Mouse (Mus musculus): ENCODE data around the gene Fpr2.

The Fpr2 gene

GRCm38 (mm10) chr17:17887774-17888248 is at the start of gene Fpr2, which contains the start of gene Fpr3:
Fpr2 (plus strand) TSS chr17:17887824.
Fpr3 (plus strand) TSS chr17:17887852.
- in situ Hi-C loops (cut with MboI, MseI), result no loop called here

GRCm38 (mm10) chr17:17837919-17838701 is 49.5 kb upstream of the Fpr2 start:
- in situ Hi-C loops (cut with MboI, MseI), result no loop called here

- in situ Hi-C loops (cut with MboI, MseI), result no loop called here
Measured at GRCm38 (mm10) chr17:17839276-17839675, 48.3 kb upstream of the Fpr2 start.

- in situ Hi-C loops (cut with MboI, MseI), result loop anchor here (5.0 kb wide), 1 partner anchor 73 kb away; no protein-coding TSS in a partner anchor
Measured at GRCm38 (mm10) chr17:17840796-17841195, 46.8 kb upstream of the Fpr2 start.

- in situ Hi-C loops (cut with MboI, MseI), result loop anchor here (5.0 kb wide), 1 partner anchor 76 kb away; no protein-coding TSS in a partner anchor
Measured at GRCm38 (mm10) chr17:17843534-17844261, 43.9 kb upstream of the Fpr2 start.

GRCm38 (mm10) chr17:17844606-17845005 is 43.0 kb upstream of the Fpr2 start:
- in situ Hi-C loops (cut with MboI, MseI), result loop anchor here (5.0 kb wide), 1 partner anchor 77 kb away; no protein-coding TSS in a partner anchor

- in situ Hi-C loops (cut with MboI, MseI), result no loop called here
Measured at GRCm38 (mm10) chr17:17845187-17846027, 42.2 kb upstream of the Fpr2 start.

- in situ Hi-C loops (cut with MboI, MseI), result no loop called here
Measured at GRCm38 (mm10) chr17:17848988-17849387, 38.6 kb upstream of the Fpr2 start.

GRCm38 (mm10) chr17:17849906-17850712 is 37.5 kb upstream of the Fpr2 start:
- in situ Hi-C loops (cut with MboI, MseI), result no loop called here

GRCm38 (mm10) chr17:17855064-17855838 is 32.4 kb upstream of the Fpr2 start, which contains the start of gene Has1:
Has1 (minus strand) TSS chr17:17855205.
- in situ Hi-C loops (cut with MboI, MseI), result no loop called here

- in situ Hi-C loops (cut with MboI, MseI), result no loop called here
Measured at GRCm38 (mm10) chr17:17856612-17857011, 31.0 kb upstream of the Fpr2 start.

- in situ Hi-C loops (cut with MboI, MseI), result no loop called here
Measured at GRCm38 (mm10) chr17:17857446-17857845, 30.2 kb upstream of the Fpr2 start.

GRCm38 (mm10) chr17:17860110-17860509 is 27.5 kb upstream of the Fpr2 start:
- in situ Hi-C loops (cut with MboI, MseI), result no loop called here

- in situ Hi-C loops (cut with MboI, MseI), result no loop called here
Measured at GRCm38 (mm10) chr17:17862360-17862759, 25.3 kb upstream of the Fpr2 start.

GRCm38 (mm10) chr17:17865168-17865567 is 22.5 kb upstream of the Fpr2 start:
- in situ Hi-C loops (cut with MboI, MseI), result no loop called here

- in situ Hi-C loops (cut with MboI, MseI), result no loop called here
Measured at GRCm38 (mm10) chr17:17866801-17867469, 20.7 kb upstream of the Fpr2 start.

- in situ Hi-C loops (cut with MboI, MseI), result no loop called here
Measured at GRCm38 (mm10) chr17:17870892-17871550, 16.6 kb upstream of the Fpr2 start.

- in situ Hi-C loops (cut with MboI, MseI), result no loop called here
Measured at GRCm38 (mm10) chr17:17871697-17872096, 15.9 kb upstream of the Fpr2 start.

- in situ Hi-C loops (cut with MboI, MseI), result no loop called here
Measured at GRCm38 (mm10) chr17:17879347-17879746, 8.3 kb upstream of the Fpr2 start.

Data from regulatory T cell (primary cell).